Mouse (Mus musculus): Measurements from ENCODE around the gene Mbd3l1. TPM values are rescaled to one million over a fixed set of nuclear protein-coding genes. Genes with fewer than 3 reads are reported as not detected.

The Mbd3l1 gene
- not detected for total RNA-seq (2021)
- long read RNA-seq, experiment 1, result 0 reads
- long read RNA-seq, experiment 2, result 0 reads

GRCm38 (mm10) chr9:18478168-18478567 is at the start of gene Mbd3l1, which contains the start of gene Zfp558:
Gene Mbd3l1 (plus strand): TSS chr9:18478359.
Gene Zfp558 (minus strand): TSS chr9:18478268.
- no peak for DNase-seq

- DNase-seq, result no peak
Measured at GRCm38 (mm10) chr9:18430354-18430753, 47.8 kb upstream of the Mbd3l1 start, which contains the start of gene Mbd3l2. Gene Mbd3l2 (plus strand): TSS chr9:18430654.

GRCm38 (mm10) chr9:18431687-18432086 is 46.5 kb upstream of the Mbd3l1 start:
- DNase-seq, result no peak

- no peak for DNase-seq
Measured at GRCm38 (mm10) chr9:18456520-18456919, 21.6 kb upstream of the Mbd3l1 start.

GRCm38 (mm10) chr9:18467350-18467749 is 10.8 kb upstream of the Mbd3l1 start:
- DNase-seq, result no peak

GRCm38 (mm10) chr9:18468005-18468404 is 10.2 kb upstream of the Mbd3l1 start:
- no peak for DNase-seq

GRCm38 (mm10) chr9:18473324-18474128 is 4.6 kb upstream of the Mbd3l1 start:
- peak; percentile 47 for DNase-seq

GRCm38 (mm10) chr9:18508098-18508497 is 29.9 kb downstream of the Mbd3l1 start:
- no peak for DNase-seq

Small RNA genes lying within 50 kb of the gene (microRNA-seq; reads per million reads assigned to microRNA genes)
- gene Gm22854 (ENCODE audit: borderline replicate concordance in 2 of 2), result 0 reads per million in 2 experiments

Other genes with a start within 250 kb of the Mbd3l1 start
- 10 to 100 TPM; 50.1 to 54.1 TPM for gene Chordc1, start 186.2 kb upstream of the Mbd3l1 start, total RNA-seq (2021)
- 1 to 10 TPM; 2.5 to 3.5 TPM for gene Naalad2, start 75.4 kb upstream of the Mbd3l1 start, total RNA-seq (2021)
- not detected for gene Ubtfl1, start 73.9 kb upstream of the Mbd3l1 start, total RNA-seq (2021)
- gene Mbd3l2, start 47.7 kb upstream of the Mbd3l1 start, total RNA-seq (2021), result not detected
- 1 to 10 TPM in 1 of 2 experiments, under 1 TPM in 1; 0.64 to 1.4 TPM for gene Zfp558, start 91 bp upstream of the Mbd3l1 start, total RNA-seq (2021)
- under 1 TPM in 1 of 2 experiments, not detected in 1; 0.03 TPM for gene Muc16, start 196.2 kb downstream of the Mbd3l1 start, total RNA-seq (2021)